Mouse (Mus musculus) lung, adult 2 months (tissue): Measurements from ENCODE around the gene Cntn5.

Experiments
- CTCF ChIP-seq: fragments of 200-500 bp; IDR thresholded peaks from 2 replicates; pipeline ENCODE4 v1.5.1; 2011; ENCODE audit warnings: mild to moderate bottlenecking, low read length, control low read depth; ENCODE audit not compliant: insufficient read depth
- POLR2A ChIP-seq: fragments of 200-500 bp; IDR thresholded peaks from 2 replicates; pipeline ENCODE4 v1.6.1; 2011; ENCODE audit warnings: low read depth, mild to moderate bottlenecking, control low read depth, low read length, borderline replicate concordance; ENCODE audit errors: extremely low read depth

DNA sequence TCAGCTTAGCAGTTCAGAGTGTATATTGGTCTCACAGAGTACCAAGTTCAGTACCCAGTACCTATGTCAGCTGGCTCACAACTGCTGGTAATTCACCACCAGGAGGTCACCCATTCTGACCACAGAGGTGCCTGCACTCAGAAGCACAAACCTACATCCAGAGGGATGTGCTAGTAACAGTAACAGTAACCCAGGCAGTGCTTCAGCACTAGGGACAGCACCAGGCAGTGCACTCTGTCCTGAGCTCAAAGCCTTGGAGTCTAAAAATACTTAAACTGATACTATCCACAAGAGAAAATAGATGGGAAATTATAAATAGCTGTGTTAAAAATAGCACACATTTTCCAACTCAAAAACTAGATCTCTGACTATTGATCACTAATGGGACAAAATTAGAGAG is 334.7 kb downstream of the Cntn5 start:
- TF ChIP-seq CTCF (no peak), POLR2A (no peak)
